Mouse (Mus musculus): ENCODE measurements at regions not wholly inside any gene's neighbourhood (a gene's known extent, or its start where the extent isn't known, plus 50 kb on each side); places are given as distances from the start of the nearest gene placed in this dataset.

GRCm38 (mm10) chr10:39280366-39281000 is 88.2 kb upstream of the Fyn start:
- TF ChIP-seq CTCF (IDR thresholded peaks at IDR 0.05; ENCODE audit: control insufficient read depth, insufficient read depth, low read length) (no peak), POLR2A (IDR thresholded peaks at IDR 0.05; ENCODE audit: borderline replicate concordance, control insufficient read depth, low read depth, low read length) (no peak)

Measured in bone marrow, adult 2 months (tissue).